Mouse (Mus musculus): ENCODE measurements around the gene Mindy4. TPM values are rescaled to one million over a fixed set of nuclear protein-coding genes. Genes with fewer than 3 reads are reported as not detected.

Gene Mindy4
- total and polyA plus RNA-seq, 3 experiments, result 2.9 to 5.9 (median 5.6) TPM

DNA sequence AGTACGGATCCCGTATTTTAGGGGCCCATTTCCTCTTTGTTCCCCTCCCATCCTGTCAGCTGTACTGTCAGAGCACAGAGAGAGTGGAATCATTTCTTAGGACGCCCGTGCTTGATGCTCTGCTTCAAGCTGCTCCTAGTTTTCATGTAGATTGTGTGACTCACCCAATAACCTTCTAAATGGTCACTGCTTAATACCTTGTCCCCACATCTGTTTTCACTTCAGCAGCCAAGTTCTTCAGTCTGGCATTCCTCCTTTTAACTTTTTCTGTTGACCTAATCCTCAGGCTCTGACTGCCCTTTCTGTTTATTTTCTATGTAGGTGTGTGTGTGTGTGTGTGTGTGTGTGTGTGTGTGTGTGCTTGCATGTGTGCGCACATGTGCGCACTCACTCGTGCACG is 4.6 kb downstream of the Mindy4 start:
- no peak for DNase-seq

DNA sequence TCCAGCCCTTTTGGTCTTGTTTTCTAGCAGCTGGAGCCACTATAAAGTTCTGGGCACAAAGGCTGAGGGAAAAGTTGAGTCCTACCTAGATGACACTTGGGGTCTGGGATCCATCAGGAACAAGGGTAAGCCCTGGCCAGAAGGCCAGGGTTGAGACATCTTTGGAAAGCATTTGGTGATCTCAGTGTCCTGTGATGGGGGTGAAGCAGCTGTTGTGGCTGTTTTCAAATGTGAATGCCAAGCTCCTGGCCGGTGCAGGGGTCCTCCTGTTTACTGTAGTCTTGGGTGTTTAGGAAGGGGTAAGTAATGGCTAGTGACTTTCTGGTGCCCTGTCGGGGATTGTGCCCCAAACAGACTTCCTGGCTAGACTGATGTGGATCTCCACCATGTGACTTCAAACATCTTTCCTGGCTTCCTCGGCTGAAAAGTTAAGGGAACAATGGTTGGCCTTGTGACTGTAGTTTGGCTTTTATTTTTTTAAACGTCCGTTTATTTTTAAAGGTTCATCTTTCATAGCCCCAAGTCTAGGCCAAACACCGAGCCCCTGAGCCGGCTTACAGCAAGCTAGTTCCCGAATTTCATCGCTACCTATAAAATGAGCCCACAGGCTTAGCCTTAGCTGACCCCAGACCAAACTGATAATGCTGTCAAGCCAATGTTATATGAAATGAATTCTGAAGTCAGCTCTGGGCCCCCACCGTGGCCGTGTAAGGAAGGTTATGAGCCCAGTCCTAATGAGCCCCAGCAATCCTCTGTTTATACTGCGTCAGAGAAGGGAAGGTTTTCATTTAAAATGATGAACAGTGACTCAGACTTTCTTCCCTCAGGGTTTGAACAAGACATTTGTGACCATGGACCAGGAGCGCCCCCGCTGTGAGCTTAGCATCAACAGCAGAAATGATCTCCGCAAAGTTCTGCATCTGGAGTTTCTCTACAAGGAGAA is 7.5 kb downstream of the Mindy4 start:
- no peak for DNase-seq

DNA sequence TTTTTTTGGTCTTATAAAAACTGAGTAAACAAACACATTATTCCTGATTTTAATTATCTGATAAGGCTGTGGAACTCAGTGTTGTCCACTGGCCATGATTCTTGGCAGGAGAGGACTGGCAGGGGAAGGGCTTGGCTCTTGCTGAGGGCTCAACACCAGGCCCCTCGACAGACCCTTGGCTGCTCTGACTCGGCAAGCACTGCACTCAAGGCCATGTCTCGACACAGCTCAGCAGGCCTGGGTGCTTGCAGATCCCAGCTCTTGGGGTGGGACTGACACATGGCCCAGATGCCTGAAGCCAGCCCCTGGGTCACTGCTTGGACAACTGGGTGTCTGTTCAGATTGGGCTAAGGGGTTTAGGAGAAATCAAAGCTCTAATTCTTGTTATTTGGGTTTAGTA is 11.4 kb downstream of the Mindy4 start:
- peak; percentile 15 for DNase-seq

DNA sequence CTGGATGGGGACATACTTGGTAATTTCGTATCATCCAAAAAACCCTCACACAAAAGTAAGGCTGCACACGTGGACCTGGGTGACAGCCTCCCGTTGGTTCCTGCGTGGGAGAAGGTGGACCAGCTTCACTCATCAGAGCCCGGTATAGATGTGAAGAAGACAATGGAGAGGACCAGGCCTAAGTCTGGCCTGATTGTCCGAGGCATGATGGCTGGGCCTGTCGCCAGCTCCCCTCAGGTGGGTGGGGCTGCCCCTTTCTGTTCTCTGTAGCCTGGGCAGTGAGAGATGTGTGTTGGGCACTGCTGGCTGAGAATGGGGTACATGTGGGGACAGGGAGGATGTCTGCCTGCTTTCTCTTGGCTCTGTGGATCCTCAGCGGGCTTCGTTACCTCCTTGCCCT is 15.0 kb downstream of the Mindy4 start:
- no peak for DNase-seq

DNA sequence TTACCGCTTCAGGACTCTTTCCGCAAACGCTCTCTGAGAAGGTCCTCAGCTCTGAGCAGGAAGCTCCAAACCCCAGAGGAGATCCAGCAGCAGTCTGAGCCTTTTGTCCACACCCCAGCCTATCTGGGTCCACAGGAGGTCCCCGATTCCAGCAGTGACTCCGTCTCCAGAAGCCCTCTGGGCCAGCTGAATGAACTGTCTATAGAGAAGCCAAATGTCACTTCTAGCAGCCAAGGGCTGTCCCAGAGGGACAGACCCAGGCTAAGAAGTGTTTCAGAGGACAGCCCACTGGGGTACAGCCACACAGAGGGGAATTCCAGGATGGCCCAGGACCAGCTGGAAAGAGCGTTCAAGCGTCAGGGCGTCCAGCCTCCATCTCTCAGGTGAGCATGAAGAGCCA is 20.8 kb downstream of the Mindy4 start:
- DNase-seq, result no peak

DNA sequence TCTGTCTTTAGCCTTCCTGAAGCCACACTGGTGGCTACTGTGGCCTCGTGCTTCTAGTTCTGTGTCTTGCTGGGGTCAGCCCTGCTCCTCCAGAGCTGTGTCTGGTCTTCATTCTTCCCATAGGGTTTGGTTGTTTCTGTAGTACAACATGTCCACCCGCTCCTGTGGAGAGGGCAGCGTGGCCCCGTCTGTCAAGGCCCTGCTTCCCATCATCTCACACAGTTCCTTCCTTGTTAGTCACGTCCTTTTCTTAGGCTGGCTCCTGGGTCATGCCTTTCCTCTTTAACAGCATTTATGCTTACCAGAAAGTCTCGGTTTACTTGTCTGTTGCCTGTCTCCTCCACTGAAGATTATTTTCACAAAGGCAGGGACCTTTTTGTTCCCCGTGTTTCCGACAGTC is 26.9 kb downstream of the Mindy4 start:
- no peak for DNase-seq

DNA sequence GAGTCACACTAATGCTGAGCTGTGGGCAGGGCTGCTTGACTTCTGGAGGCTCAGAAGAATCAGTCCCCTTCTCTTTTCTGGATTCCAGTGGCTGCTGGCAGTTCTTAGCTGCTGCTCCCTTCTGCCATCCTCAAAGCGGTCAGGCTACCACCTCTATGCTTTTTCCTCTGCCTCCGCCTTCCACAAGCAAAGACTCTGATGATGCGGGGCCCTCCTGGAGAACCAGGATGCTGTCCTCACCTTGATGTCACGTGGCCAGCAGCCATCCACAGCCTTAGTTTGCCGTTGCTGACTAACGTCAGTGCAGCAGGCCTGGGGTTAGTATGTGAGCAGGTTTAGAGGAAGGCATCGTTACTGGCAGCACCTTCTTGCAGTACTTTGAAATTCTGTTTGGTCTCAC is 28.9 kb downstream of the Mindy4 start:
- no peak for DNase-seq

DNA sequence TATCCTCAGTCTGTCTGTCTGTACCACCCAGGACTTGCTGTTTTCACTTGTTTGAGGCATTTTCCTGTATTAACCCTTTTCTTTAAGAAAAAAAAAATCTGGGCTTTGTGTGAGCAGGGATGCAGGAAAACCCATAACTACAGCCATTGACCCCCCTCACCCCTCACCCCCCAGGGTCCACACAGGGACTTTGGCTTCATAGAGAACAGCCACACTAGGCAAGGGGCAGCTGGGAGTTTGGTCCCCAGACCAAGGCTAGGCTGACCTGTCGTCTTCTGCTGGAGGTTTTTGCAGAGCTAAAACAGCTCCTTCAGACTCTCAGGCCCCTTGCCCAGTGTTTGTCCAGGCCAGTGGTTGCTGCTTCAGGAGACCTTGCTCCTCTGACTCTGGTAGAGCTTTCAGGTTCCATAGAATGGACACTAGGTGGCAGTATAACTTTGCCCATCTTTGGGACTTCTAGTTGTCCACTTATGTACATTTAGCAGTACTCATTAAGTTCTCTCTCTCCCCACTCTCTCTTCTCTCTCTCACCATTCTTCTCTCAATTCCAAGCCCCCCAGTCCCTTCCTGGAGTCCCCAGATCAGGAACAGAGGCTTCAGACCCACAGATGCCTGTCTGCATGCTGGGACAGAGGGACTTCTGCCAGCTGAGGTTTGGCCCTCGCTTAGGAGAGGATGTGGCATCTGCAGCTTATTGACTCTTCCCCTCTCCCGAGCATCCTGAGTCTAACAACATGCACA is 29.5 kb downstream of the Mindy4 start:
- DNase-seq, result no peak

DNA sequence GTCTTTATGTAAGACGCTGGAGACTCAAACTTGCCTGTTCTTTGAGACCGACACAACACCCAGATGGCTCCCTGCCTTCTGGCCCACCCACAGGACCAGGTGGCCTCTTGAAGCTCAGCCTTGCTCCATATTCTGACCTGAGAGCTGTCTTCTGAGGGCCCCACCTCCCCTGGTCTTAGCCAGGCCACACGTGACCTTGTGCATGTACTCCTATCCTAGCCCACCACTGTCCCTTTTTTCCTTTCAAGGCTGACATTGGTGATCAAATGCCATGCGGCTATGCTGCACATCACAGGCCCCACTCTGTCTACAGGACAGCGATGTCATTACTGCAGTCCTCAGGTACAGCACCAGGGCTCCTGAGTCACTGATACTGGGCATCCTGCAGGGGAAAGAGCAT is 30.1 kb downstream of the Mindy4 start:
- no peak for DNase-seq

DNA sequence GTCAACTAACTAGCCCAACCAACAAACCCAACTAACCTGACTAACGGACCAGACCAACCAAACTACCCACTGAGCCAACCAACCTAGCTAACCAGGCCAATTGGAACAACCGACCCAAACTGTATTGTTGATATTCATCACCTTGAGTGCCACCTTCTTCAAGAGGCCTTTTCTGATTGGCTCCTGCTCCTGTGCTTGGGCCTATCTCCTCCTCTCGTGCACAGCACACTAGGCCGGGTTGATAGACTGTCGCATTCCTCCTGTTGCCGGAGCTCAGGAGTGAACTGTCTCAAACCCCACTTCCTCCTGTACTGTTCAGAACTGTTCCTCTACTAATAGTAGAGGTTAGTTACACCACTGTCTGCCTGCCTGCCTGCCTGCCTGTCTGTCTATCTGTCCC is 31.5 kb downstream of the Mindy4 start:
- DNase-seq, result no peak

DNA sequence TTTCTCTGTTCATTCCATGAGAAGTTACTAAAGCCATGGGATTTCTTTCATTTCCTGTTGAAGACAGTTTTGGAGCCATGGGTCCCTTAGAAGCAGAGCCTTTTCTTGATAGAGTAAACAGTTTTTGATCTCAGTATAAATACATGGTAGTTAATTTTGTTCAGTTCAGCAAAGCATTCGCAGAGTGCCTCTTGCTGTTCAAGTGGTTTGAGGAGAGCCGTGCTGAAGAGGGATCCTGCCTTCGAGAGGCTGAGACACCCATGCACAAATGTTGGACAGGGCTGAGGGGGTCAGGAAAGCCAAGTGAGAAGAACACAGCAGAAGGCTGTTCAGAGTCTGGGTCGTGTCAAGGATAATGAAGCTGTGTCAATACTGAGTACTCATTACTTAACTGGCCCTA is 32.5 kb downstream of the Mindy4 start:
- no peak for DNase-seq

DNA sequence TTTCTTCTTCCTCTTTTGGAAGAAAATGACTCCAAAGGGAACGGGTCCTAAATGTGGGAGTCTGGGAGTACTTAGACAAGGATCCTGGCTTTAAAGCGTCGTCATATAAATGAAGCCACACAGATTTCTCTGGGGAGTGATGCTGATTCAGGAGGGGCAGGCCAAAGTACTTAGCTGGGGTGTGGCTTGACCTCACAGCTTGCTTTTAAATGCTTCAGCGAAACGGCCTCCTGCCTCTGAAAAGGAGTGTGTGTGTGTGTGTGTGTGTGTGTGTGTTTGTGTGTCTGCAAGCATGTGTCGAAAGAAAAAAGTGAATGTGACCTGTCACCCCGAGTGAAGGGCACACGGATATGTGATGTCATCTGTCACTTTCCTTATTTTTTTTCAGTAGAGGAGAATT is 36.7 kb downstream of the Mindy4 start:
- no peak for DNase-seq

DNA sequence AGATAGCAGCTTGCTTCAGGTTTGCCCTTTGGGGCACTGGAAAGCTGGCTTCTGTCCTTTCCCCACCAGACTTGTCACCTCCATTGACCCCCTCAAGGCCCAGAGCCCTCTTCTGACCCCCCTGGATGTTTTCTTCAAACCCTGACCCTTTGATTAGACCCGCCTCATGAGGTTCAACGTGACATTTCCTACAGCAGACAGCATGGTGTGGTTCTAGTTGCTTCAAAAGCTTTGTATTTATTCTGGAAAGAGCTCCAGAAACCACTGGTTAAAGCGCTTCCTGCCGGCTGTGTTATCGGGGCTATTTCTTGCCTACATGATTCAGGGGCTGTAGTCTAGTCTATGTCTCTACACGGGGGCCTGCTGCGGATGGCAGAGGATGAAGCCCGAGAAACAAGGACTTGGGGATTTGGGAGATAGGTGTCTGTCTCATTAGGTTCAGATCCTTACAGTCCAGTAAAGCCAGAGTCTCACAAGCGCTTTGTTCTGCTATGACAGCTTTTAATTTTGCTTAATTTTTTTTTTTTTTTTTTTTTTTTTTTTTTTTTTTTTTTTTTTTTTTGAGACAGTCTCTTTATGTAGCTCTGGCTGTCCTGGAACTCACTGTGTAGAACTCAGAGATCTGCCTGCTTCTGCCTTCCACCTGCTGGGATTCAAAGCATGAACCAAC is 37.5 kb downstream of the Mindy4 start:
- DNase-seq, result no peak

DNA sequence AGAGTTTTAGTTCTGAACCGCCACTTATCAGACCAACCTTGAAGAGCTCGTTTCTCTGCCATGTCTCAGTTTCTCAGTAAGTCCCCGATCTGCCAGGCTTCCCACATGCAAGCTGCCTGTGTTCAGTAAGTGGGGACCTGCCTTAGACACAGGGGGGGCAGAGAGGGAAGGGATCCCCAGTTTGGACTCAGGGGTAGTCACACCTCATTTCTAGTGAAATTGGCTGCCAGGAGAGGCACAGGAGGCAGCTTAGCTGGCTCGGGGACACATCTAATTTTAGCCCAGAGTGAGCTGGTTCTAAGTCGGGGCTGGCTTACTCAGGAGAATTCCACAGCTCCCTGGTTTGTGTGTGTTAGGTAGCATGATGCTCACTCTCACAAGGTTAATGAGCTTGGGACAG is 38.3 kb downstream of the Mindy4 start:
- no peak for DNase-seq

DNA sequence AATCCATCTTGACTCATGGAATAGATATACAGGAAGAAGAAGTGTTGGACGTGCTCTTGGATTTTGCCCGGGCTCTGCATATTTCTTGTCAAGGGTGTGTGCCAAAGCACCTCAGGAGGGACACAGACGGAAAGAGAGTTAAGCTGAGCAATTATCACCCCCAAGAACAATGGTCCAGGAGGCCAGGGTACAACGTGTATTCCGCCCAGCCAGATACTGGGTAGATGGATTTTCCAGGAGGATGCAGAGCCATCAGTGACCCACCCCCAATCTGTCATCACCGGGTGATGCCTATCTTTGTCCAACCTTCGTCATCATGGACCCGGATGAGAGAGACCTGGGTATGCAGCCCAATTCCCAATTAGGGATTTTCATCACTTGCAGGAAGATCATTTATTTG is 42.5 kb downstream of the Mindy4 start:
- no peak for DNase-seq

DNA sequence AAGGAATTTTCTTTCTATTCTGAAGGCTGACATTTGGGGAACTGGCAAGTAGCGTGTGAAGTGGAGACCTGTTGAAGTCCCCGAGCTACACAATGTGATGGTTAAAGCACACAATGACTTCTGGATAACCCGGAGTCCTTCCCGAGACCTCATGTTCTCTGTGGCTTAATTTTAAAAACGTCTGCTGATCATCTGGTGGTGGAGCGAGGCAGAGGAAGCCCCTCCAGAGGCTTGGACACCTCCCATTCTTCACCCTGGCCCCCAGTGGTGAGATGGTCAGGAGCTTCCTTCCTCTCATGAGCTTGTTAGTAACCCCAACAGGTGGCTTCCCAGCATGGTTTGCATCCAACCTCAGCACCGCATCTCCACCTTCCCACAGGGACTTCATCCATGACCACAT is 43.3 kb downstream of the Mindy4 start:
- DNase-seq, result no peak

DNA sequence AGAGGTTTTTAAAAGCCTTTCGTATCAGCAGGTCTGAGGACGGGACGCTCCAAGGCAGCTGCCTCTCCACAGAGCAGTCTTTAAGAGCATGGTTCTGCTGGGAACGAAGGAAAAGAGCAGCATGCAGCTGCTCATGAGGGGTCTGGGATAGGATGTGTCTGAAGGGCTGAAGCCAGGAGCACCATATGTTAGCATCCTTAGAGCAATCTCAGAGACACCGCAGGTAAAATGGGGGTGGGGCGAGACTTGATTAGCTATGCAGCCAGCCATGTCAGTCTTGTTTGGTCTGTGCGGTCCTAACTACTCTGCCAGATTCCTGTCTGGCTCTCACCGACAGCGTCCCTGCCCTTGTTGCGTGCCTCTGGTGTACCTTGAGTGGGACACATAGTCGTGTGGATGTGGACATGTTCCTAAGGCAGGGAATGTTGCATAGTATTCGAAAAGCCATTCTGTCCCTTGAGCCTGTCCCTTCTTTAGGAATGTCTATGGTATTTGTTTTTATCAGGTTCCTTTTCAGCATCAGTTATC is 43.8 kb downstream of the Mindy4 start:
- no peak for DNase-seq

DNA sequence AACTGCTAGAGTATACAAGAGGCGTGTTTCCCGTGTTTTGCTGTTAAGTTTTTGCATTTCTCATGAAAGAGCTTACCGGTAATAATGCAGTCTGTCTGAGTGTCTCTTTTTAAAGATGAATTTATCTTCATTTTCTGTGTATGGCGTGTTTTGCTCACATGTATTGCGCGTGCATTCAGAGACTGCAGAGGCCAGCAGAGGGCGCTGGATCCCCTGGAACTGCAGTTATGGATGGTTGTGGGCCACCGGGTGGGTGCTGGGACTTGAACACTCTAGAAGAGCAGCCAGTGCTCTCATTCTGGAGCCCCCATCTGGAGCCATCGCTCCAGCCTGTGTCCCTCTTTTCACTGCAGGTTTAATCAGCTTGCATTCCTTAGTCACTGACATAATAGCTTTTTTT is 46.1 kb downstream of the Mindy4 start:
- no peak for DNase-seq

DNA sequence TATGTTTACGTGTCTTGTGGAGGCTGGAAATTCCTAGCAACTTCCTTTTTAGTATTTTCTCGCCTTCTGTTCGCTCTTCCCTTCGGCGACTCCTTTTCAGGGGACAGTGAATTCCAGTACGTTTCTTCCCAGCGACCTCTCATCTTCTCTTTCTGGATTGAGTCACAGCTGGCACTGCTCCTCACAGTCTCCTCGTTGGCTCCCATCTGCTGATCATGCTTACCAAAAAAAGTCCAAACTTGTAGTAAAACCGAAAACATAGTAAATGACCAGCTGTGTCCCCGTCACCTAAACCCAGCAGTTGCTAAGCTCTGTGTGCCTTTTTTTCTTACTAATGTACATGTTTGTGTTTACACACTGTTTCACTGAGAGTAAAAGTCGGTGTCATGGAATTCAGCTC is 47.6 kb downstream of the Mindy4 start:
- no peak for DNase-seq

DNA sequence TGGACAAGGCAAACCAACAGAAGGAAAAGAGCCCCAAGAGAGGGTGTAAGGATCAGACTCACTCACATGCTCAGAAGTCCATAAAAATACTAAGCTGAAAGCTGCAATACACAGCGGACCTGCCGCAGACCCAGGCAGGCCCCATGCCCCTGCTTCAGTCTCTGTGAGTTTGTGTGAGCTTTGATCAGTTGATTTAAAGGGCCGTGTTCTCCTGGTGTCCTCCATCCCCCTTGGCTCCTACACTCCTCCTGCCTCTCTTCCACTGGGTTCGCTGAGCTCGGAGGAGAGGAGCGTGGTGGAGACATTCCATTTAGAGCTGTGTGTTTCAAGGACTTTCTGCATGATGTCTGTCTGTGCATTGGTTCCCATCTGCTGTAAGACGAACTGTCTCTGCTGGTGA is 48.4 kb downstream of the Mindy4 start:
- DNase-seq, result no peak

DNA sequence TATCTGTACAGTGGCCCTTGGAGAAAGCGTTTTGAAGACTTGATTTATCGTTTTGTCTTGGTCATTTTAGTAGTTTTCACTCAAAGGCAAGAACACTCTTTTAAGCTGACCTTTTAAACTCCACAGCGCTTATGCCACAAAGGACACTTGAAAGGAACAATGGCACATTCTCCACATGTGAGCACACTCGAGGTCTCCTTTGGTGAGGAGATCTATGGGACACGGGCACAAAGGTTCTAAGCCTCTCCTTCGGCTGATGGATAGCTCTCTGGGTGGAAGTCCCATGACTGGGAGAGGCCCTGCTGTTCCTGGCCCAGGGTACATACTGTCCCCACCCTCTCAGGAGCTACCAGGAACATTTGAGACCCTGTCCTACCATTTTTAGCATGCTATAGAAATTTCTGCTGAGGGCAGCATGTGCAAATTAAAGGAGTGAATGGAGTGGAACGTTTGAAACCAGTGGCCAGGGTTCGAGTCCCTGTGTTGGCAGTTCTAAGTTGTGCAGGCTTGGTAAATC is 49.6 kb downstream of the Mindy4 start:
- DNase-seq, result no peak

DNA sequence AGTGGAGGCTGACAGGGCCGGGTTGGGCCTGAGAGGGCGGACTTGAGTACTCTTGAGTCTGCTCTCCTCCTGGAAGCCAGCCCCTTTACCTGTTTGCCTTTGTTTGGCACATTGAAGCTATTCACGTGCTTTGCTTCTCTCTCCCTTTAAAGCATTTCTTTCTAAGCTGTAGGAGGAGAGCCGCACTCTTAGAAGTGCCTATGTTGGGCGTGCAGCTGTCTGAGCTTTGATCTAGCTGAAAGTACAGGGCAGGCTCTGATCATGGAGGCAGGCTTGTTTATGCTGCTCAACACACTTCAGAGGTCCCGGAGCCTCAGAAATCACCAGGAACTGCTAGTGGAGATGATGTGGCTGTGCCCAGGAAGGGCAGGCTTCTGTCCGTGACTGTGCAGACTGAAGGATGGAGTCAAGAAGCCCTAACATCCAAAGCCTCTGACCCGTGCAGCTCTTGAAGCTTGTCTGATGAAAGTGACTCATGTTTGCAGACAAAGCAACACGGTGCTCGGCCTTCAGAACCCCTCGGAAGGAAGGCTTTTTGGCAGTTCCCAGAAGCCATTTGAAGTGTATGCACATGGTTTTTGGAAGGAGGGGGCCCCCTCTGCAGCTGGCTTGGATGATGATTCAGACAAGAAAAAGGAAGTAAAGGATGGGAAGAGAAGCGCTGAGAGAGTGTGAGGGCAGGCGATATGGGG is 53.5 kb downstream of the Mindy4 start:
- DNase-seq, result peak; percentile 43
